Mouse (Mus musculus) neural tube, embryonic 10.5 days (tissue): ENCODE results near the gene Fgd3.

Experiments
- DNase-seq: peaks from one replicate; pipeline ENCODE4 v3.0.0-alpha.2; 2017; ENCODE audit warnings: low spot score; ENCODE audit errors: extremely low spot score

Gene Fgd3

DNA sequence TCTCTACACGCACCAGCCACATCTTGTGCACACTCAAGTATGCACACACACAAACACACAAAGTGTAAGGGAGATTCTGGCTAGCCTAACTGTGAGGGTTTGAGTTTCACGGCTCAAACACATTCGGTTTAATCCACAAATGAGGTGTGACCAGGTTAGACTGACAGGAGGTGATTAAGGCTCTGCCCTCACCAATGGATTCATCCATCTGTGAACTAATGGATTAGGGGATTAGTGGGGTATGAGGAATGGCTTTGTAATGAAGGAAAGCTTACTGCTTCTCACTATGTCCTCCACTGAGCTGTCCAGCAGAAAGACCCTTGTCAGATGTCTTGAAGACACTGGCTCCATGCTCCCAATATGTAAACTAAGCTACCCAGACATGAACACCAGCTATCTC is 101.5 kb downstream of the Fgd3 start:
- no peak for DNase-seq

DNA sequence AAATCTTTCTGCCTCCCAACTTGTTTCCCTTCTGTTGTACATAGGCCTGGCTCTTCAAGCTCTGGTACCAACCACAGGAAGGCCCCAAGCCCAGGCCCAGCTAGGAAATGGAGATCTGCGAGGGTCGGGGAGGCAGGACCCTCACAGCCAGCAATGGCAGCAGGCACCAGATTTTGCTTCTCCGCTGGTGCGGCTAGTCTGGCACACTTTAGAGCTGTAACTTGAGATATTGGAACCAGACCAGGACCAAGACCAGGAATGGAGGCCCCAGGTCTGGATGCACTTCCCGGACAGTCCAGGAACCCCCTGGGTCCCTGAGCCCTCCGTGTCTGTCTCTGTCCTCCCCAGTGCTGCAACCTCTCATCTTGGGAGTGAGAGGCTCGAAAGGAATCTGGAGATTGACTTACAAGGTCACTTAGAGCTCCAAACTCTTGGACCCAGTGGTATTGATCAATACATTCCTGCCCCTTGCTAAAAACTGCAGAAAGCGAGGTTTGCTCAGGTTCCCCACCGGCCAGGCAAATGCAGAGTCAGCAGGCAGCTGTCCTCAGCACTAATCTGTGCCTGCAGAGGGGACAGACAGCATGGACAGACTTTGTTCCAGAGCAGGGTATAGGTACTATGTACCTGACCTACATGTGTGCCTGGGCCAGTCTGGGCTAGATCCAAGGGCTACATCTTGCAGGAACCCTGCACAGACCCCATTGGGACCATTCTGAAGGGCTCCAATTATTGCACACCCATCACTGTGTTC is 103.1 kb downstream of the Fgd3 start:
- peak; percentile 21 for DNase-seq

DNA sequence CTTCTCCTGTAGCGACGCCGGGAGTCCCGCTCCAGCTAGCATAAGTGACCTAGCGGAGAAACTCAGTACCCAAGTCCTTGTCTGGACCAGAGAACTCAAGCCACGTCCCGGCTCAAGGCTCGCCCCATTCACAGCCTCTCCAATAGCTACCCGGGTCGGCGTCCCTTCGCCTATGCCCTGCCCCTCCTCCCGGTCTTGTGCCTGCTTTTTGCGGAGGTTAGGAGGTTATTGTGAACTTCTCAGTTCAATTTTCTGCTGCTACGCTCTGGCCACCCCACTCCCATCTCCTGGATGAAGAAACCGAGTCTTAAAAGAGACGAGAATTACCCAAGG is 103.9 kb downstream of the Fgd3 start:
- no peak for DNase-seq

DNA sequence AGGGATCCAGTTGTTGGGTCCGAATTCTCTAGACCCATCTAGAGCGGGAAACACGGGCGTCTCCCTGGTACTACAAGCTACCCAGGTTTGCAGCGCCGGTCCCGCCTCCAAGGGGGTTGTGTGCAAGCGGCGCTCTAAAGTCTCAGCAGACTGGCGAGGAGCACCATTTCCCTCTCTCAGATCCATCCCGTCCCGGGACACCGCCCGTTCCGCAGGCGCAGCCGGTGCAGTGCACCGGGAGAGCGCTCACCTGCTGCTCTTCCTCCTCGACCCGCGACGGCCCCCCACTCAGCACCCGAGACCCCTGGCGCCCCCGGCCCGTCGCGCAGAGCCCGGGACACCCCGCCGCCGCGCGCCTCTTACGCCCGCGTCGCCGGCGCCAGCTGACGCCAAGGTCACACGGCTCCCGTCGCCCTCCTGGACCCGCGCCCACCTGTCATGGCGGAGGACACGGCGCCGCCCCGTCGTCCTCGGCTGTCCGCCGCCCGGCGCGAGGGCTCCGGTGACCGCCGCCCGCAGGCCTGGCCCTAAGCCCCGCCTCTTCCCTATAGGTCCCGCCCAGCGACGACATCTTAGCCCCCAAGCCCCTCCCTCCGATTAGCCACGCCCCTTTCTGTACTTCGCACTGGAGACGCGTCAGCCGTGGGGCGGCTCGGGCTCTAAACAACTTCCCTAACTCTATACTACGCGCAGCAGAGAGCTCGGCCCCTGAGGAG is 104.4 kb downstream of the Fgd3 start, which contains the start of gene Card19:
Gene Card19, minus strand, starts transcription at position 534 of the 716 bp plus-strand sequence.
- peak; percentile 89 for DNase-seq

DNA sequence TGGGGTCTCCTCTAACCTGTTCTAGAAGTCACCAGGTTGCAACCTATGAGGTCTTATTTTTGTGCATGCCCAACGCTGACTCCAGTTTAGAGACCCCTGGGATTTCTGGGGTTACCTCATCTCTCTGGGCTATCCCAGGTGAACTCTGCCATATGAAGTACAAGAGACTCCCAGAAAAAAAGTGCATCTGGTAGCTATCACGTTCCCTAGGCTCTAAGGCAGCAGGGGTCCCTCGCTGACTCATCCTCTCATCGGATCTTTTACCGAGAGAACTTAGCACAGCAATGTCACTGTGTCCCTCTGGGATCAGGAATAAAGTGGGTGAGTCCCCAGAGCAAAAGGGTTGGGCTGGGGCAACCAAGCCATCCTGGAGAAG is 105.0 kb downstream of the Fgd3 start:
- DNase-seq: no peak

DNA sequence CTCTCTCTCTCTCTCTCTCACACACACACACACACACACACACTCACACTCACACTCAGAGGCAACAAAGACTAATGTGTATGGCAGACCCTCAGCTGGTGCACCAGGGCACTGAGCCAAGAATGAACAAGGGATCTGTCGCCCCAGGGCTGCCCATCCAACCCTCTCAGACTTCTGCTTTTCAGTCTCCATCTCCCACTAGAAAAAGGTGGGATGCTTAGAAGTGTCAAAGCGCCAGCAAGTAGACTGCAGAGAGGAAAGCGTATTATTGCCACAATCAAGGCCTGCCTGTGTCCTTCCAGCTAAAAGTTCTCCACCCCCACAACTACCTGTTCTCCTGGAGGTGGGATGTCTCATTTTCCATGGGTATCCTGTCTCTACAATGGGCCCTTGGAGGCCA is 105.7 kb downstream of the Fgd3 start:
- no peak for DNase-seq

DNA sequence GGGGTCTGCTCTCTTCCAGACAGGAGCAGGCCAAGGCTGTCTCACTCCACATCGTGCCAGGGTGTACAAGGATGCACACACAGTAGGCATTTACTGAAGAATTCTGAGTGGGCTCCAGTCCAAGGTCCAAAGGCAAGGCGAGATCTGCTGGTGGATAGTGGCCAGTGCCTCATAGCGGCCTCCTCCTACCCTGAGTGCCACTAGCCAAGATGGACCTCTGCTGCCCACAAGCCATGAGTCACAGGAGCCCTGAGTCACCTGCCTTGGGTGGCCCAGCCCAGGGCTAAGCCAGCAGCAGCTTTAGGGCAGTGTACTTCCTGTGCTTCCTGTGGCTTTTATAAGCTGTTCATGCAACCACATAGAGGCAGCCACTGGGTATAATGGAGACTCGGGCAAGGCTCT is 106.6 kb downstream of the Fgd3 start:
- DNase-seq: no peak

DNA sequence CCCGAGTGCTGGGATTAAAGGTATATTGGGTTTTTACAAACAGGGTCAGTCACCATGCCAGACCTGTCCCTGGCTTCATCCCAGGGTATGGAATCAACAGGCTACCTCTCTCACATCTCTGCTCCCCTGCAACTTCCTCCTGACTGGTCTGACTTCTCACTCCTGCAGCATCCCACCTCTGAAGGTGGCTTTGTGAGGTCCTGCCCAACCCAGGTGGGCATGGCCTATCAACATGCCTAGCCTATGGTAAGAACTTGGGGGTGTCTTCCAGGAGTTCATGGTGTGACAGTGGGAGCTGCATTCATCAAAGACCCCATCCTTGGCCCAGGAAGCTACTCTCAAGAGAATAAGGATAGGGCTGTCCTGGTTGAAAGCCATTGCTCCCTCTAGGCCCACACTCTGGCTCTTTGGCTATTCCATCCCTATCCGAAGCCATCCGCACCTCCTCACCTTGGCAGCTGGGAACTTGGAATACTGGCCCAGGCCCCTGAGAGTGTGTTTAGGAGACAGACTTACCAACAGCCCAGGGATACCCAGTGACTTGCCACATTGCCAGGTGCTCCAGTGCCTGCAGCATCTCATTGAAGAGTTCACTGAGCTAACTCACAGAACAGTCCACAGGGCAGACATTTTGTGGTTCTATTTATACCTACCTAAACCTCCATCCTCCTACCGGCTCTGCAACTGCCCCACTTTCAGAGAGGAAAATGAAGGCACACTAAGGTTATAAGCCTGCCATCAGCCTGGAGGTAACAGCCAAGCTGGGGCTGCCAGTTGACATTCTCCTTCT is 107.2 kb downstream of the Fgd3 start:
- no peak for DNase-seq
